Mouse (Mus musculus): Measurements from ENCODE around the gene Slc5a7.

Gene Slc5a7

DNA sequence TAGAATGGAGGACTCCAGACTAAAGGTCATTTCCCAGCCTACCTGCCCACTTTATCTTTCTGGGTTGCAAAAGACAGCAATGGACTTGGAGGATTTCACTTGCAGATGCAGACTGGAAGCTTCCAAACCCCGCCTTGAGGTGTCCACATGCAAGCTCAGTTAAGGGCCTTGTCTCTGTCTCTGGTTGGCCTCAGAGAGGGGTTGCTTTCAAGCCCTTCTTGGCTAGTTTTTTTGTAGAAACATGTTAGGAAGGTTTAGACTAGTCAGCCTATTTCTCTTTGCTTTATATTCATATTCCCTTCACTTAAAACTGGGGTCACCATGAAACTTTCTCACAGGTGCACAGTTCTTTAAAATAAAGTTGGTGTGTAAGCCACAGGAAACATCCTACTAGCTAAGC, at the start of gene Slc5a7:
Gene Slc5a7 (minus strand): TSS at position 101 of the 400 bp plus-strand sequence.
- DNase-seq (ENCODE audit: low spot score), result no peak

DNA sequence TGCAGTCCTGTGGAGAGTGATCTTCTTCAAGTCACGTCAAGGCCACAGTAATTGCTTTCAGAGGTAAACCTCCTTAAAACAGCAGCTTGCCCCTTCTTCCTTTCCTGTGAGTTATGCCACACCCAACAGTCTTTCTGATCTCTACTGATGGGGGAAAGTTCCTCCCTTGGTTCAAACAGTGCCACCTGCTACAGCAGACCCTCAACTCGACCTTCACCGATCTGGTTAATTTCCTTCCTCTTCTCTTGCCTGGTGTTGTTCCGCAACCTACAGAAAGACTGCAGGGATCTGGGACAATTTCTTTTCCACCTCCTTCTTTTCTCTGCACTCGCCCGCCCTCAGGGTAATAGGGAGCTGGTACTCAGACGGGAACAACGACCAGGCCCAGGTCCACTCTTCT, 48.8 kb upstream of the Slc5a7 start:
- no peak for DNase-seq (ENCODE audit: low spot score)

DNA sequence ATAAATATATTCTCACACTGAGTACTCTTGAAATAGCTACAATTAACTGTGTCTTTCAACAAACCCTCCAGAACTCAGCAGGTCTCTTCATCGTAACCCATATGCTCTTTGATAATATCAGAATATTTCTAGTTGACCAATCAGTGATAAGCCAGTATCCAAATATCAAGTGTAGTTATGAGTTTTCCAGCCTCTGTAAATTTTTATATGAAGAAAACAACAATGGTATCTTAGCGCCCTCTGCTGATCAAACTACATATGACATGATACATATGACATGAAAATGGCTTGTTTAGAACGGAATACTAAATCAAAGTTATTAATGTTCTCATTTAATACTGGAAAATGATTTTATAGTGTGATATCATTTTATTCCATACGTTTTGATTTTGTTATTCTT, 44.6 kb upstream of the Slc5a7 start:
- no peak for DNase-seq (ENCODE audit: low spot score)

DNA sequence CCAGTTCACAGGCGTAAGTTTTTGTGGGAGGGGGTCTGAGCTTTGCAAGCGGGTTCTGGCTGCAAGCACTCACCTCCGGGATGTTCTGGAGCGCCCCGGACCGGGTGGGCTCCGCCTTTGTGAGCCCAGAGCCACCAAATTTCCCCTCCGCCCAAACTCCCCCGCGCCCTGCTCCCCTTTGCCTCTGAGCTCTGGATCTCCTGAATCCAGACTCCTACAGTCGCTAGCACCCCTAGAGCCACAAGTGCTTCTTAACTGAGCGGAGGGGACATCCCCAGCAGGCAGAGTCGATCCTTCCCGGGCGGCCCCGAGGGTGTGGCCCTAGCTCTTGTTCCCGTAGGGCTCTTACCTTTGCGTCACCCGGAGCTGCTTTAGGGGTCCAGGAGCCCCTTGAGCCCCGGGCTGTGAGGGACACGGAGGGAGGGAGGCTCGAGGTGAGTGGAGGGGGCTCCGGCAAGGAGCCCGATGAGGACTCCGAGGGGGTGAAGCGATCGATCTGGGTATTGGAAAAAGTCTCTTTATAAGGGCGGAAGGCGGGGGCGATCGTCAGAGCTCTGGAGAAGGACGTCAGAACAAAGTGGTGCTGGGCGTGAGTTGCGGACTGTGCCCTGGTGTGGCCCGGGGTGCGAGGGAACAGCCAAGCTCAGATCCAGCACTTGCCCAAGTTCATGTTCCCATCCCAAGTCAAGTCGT, 456 bp downstream of the Slc5a7 start:
- no peak for DNase-seq (ENCODE audit: low spot score)

DNA sequence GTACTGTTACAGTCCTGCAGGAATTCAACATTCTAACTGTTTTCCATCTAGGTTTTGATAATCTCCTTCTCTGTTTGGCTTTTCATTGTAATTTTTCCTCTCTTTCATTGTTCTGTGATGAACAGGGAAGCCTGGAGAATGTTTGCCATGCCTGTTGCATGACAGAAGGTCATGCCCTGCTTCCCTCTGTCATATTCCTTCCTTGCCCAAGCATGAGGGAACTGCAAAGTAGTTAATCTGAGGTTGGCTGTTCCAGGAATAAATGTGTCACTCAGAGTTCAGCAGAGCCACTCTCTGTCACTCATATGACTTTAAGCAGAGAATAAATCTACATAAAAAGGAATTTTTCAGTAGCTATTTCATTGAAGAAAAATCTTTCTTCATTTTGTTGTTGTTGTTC, 48.1 kb downstream of the Slc5a7 start:
- DNase-seq (ENCODE audit: low spot score), result no peak

DNA sequence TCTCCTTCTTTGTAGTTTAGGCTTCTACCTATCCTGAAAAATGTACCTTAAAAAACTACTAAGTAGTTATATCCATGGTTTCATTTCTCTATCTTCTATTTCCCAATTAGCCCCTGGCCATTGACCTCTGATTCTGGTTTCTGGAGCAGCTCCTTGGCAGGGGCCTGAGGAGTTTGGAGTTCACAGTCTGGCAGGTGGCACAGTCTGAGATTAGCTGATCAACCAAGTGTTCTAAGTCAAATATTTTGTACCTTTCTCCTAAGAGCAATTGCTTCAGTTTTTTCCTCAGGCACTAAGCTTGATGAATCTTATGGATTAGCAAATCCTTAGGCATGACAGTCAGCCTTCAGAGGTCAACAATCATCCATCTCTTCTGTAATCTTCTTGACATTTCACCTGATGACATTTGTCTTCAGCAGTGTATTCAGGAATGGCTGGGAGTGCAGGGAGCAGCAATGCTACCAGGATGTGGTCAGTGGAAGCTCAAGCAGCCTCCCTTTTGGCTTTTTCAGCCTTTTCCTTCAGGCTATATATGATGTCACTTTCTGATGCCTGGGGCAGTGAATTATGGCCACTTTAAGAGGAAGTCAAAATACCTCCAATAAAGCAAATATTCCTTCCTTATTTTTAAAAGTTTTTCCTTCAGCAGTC, 55.1 kb downstream of the Slc5a7 start:
- DNase-seq (ENCODE audit: low spot score), result no peak

DNA sequence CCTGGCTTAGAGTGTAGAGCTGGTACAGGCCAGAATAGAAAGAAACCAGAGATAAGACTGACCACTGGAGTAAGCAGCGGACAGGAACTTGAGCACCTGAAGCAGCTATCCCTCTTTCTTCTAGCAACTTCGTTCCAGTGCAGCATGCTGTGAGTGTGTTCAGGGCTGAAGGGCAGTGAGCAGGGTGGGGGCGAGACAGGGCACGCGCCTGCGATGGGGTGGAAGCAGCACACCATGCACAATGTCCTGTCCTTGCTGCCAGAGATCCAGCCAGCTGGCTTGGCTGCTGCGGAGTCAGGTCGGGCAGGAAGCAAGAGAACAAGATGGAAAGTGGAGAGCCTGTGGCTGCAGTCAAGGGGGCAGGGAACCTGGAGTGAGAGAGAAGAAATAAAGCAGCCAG, 59.4 kb downstream of the Slc5a7 start:
- no peak for DNase-seq (ENCODE audit: low spot score)

Measured in urinary bladder, postnatal 25 days (tissue).